Mouse (Mus musculus) kidney, adult 2 months (tissue): ENCODE results near the gene Yrdc.

Experiments
- CTCF ChIP-seq: fragments of 200-500 bp; conservative IDR thresholded peaks from 2 replicates; pipeline ENCODE4 v1.5.1; 2011; ENCODE audit warnings: low read depth, mild to moderate bottlenecking, control low read depth, low read length, moderate library complexity, mixed read lengths; ENCODE audit not compliant: insufficient read depth, insufficient read length
- POLR2A ChIP-seq: fragments of 200-500 bp; IDR thresholded peaks from one replicate; pipeline ENCODE4 v1.6.1; 2011; ENCODE audit warnings: low read depth, low read length, control low read depth

DNA sequence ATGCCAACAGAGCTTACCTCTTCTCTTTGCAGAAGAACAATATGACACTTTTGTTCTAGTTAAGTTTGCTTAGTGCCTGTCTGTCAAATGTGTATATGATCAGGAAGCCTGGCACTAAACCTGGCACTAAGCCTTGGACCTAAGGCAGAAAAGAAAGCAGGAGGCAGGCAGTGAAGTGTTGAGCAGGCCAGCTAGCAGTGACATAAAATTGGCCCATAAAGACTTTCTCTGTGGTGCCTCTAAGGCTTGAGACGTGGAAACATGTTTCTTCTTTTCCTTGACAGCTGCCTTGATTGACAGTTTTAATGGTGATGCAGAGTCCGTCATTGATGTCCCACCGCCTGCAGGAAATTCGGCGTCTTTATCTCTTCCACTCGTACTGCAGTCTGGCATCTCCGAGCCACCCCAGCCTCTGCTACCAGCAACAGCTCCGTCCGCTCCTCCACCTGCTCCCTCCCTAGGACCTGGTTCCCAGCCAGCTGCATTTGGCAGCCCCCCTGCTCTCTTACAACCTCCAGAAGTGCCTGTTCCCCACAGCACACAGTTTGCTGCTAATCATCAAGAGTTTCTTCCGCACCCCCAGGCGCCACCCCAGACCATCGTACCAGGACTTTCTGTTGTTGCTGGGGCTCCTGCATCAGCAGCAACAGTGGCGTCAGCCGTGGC is 12.3 kb upstream of the Yrdc start:
- no peak for TF ChIP-seq POLR2A
- TF ChIP-seq CTCF, result no peak
